Mouse (Mus musculus) cerebellum, adult 11 months (tissue): ENCODE results near the gene Pifo.
"Not testable (repeated sequence)": the region's sequence is repeated elsewhere in the genome, so short reads cannot be mapped to it uniquely, and the experiment has no call there.

ENCODE experiments used
- DNase-seq: peaks from one replicate; pipeline ENCODE4 v3.0.0; 2022

The Pifo gene

GRCm38 (mm10) chr3:106014546-106014945 lies at the start of gene Pifo:
Pifo (minus strand) TSS chr3:106014646.
- DNase-seq = no peak

GRCm38 (mm10) chr3:106057966-106058365 lies 43.5 kb upstream of the Pifo start:
- DNase-seq = peak; percentile 37

GRCm38 (mm10) chr3:106051896-106052295 lies 37.5 kb upstream of the Pifo start:
- no peak for DNase-seq

- DNase-seq = no peak
Observed at GRCm38 (mm10) chr3:106040306-106040705, 25.9 kb upstream of the Pifo start.

GRCm38 (mm10) chr3:106032781-106033180 lies 18.3 kb upstream of the Pifo start, which contains the start of gene Chil5:
Chil5 (minus strand) TSS chr3:106032814.
- peak; percentile 10 for DNase-seq

- DNase-seq = no peak
Observed at GRCm38 (mm10) chr3:106024135-106024534, 9.7 kb upstream of the Pifo start.

- no peak for DNase-seq
Observed at GRCm38 (mm10) chr3:106021840-106022239, 7.4 kb upstream of the Pifo start.

GRCm38 (mm10) chr3:106003360-106003759 lies 11.1 kb downstream of the Pifo start:
- DNase-seq = not testable (repeated sequence)

GRCm38 (mm10) chr3:106001416-106002370 lies 12.8 kb downstream of the Pifo start:
- peak; percentile 15 for DNase-seq

GRCm38 (mm10) chr3:106000707-106001375 lies 13.6 kb downstream of the Pifo start:
- no peak for DNase-seq

GRCm38 (mm10) chr3:105994730-105995129 lies 19.7 kb downstream of the Pifo start:
- DNase-seq = no peak

- DNase-seq = peak; percentile 33
Observed at GRCm38 (mm10) chr3:105991653-105992283, 22.7 kb downstream of the Pifo start.

GRCm38 (mm10) chr3:105989611-105990010 lies 24.8 kb downstream of the Pifo start:
- not testable (repeated sequence) for DNase-seq

GRCm38 (mm10) chr3:105974174-105974573 lies 40.3 kb downstream of the Pifo start:
- no peak for DNase-seq

GRCm38 (mm10) chr3:105973411-105973810 lies 41.0 kb downstream of the Pifo start, which contains the start of gene Ovgp1:
Ovgp1 (plus strand) TSS chr3:105973711.
- DNase-seq = no peak

GRCm38 (mm10) chr3:105971831-105972446 lies 42.5 kb downstream of the Pifo start:
- no peak for DNase-seq

GRCm38 (mm10) chr3:105960700-105961099 lies 53.7 kb downstream of the Pifo start:
- DNase-seq = no peak

- no peak for DNase-seq
Observed at GRCm38 (mm10) chr3:105959999-105960398, 54.4 kb downstream of the Pifo start, which contains the start of gene Atp5f1. Atp5f1 (minus strand) TSS chr3:105960099.

GRCm38 (mm10) chr3:105959585-105959984 lies 54.9 kb downstream of the Pifo start:
- DNase-seq = no peak

- peak; percentile 93 for DNase-seq
Observed at GRCm38 (mm10) chr3:105958974-105959580, 55.4 kb downstream of the Pifo start, which contains the start of gene Wdr77. Wdr77 (plus strand) TSS chr3:105959369.

GRCm38 (mm10) chr3:105958204-105958603 lies 56.2 kb downstream of the Pifo start:
- DNase-seq = no peak

- DNase-seq = no peak
Observed at GRCm38 (mm10) chr3:105957235-105957634, 57.2 kb downstream of the Pifo start.
